Mouse (Mus musculus): ENCODE results near the gene Smpd3.
"Not testable (repeated sequence)": the region's sequence is repeated elsewhere in the genome, so short reads cannot be mapped to it uniquely, and the experiment has no call there.

Smpd3 gene

DNA sequence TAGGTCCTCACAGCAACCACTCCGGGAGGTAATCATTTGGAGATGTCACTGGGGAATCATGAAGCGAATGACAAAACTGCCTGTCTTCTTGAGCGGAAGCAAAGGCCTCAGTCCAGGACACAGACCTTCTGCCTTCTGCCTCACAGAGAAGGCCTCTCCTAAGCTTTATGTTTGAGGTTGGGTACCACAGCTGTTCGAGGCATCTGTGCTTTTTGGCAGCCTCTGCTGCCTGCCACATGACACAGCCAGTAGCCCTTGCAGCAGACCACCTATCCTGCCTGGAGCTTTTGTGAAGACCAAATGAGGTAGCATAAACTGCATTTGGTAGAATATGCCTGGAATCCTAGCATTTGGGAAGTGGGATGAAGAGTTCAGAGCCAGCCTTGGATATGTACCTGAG lies 11.2 kb downstream of the Smpd3 start:
- no peak for DNase-seq (ENCODE audit: low read depth)

DNA sequence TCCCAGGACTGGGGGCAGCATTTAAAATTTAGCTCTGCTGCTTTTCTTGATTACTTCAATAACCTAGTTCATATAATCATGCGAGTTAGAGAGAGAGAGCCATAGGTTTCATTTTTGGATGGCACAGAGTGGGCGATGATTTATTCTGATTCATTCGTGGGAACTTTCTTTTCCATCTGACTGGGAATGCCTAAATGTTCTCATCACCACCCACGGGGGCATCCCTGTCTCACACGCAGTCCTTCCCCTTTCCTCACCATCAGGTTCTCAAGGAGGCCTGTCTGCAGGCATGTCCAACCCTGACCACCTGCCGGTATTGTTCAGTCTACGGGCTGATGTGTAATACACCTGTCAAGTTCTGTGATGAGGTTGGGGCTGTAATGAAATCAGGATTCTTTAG lies 16.4 kb downstream of the Smpd3 start:
- DNase-seq (ENCODE audit: low read depth): no peak

DNA sequence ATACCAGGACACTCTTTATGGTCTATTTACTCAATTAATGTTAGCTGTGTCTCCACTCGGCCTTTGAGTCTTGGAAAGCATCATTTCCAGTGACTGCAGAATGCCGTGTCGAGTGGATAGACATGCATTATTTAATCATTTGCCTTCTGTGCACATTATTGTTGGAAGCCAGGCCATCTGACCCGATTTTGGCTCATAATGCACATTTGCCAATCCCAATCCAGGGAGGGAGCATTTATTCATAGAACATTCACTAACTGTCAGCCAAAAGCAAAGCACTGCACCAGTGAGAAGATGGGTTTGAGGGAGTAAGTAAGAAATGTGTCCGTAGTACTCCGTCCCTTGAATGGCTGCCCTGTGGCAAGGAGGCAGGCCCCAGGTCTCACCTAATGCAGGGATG lies 17.8 kb downstream of the Smpd3 start:
- DNase-seq (ENCODE audit: low read depth): no peak

DNA sequence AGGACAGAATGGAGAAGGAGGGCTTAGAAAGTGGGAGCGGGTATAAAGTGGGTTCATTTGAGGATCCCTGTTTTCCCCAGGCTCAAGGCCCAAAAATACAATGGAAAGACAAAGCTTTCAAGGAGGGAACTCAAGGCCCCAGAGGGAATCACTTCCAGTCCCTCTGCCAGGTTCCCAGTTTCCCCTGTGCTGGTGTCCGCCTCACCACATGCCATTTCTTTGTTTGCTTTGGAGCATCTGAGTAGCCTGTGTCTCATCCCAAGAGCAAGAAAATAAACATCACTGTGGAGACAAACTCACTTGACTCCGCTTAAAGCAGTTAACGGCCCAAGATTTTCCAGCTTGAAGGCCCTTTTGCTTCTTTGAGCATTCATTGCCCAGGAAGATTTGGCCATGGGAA lies 20.7 kb downstream of the Smpd3 start:
- no peak for DNase-seq (ENCODE audit: low read depth)

DNA sequence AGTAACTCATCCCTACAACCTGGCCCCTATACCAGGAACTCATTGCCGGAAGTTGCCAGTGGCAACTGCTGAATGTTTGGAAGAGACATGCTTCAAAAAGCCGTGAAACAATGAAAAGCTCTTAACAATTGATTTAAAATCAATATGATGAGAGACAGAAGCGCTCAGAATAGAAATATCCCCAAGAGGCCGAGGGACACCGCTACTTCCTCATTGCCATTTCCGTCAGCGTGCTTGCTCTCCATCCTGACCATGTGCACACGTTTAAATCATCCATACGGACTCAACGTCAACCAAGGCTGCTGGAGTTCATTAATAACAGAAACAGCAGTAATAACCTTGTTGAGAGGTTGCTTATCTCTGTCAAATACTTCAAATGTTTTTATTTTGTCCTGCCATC lies 21.3 kb downstream of the Smpd3 start:
- DNase-seq (ENCODE audit: low read depth): no peak

DNA sequence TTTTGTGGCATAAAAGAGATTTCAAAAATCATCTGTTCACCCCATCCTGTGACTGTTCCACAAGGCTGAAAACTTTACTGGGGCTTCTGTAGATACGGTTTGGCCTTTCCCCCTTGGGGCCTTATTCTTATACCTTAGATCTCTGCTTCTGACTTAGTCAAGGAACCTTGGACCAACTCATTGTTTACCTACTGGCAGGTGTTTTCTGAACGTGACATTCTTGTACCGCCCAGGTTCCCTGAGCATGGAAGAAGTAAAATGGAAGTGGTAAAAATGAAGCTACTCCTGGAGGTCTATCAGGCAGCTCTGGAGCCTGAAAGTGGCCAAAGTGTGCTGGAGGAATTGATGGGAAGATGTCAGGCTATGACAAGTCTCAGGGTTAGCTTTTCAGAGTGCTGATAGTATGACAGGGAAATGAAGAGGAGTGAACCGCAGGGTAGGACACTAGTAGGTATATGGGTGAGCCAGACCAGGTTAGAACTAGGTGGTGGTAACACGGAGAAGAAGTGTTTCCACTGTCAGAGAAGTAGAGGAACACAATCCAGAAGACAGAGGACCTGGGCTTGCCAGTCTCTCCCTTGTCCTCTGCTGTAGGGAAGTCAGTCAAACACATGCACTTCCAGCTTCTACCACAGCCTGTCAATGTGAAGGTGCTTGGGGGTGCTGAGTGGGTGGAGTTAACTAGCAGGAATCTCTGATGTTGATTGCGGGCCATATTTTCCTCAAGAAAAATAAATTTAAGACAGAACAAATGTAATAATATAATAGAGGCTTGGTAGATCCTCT lies 22.2 kb downstream of the Smpd3 start:
- no peak for DNase-seq (ENCODE audit: low read depth)

DNA sequence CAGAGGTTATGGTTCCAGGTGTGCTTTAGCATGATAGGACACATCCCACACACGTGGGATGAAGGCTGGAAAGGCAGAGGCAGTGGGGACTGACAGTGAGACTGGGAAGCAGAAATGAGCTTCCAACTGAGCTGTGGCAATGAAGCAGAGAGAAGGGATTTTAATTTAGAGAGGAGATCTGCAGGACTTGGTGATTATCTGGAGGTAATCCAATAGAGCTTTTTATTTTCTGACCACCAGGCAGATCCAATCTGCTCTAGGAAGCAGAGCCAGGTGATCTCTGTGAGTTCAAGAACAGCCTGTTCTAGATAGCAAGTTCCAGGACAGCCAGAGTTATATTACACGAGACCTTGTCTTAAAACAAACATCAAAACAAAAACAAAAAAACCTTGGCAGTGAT lies 24.0 kb downstream of the Smpd3 start:
- no peak for DNase-seq (ENCODE audit: low read depth)

DNA sequence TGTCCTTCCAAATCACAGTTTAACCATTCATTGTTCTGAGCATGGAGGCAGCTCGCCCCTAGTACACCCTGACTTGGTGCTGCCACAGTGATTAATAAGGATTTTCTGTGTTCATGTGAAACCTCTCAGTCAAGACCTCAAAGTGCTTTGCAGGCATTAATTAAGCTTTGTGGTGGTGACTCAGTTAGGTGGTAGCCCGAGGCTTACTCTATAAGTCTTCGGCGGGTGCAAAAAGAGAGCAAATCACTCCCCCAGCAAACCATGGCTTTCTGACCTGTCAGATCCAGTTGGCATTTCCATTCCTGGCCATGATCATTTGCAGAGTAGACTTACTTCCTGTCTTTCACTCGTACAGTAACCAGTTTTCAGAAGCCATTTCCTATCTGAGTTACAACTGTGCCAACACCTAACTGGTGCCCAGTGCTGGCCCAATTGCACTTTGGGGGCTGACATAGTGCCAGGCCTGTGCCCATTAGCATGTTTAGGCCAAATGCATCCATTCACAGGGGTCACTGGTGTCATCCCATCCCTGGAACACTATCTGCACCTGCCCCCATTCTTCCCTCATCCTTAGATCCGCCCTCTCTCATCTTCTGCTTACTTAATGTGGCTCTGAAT lies 24.6 kb downstream of the Smpd3 start:
- DNase-seq (ENCODE audit: low read depth): no peak

DNA sequence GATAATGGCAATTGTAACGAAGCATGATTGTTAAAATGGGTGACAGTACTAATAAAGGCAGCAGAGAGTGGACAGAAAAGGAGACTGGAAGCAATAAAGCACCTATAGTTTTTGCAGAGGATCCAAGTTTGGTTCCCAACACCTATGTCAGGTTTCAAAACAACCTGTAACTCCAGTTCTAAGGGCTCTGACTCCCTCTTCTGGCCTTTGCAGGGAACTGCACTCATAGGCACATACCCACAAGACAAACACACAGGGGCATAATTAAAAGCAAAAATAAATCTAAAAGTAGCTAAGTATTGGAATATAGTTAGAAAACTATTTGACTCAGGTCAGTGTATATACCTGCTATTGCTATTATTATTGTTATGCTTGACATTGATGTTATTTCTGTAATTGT lies 25.8 kb downstream of the Smpd3 start:
- no peak for DNase-seq (ENCODE audit: low read depth)

DNA sequence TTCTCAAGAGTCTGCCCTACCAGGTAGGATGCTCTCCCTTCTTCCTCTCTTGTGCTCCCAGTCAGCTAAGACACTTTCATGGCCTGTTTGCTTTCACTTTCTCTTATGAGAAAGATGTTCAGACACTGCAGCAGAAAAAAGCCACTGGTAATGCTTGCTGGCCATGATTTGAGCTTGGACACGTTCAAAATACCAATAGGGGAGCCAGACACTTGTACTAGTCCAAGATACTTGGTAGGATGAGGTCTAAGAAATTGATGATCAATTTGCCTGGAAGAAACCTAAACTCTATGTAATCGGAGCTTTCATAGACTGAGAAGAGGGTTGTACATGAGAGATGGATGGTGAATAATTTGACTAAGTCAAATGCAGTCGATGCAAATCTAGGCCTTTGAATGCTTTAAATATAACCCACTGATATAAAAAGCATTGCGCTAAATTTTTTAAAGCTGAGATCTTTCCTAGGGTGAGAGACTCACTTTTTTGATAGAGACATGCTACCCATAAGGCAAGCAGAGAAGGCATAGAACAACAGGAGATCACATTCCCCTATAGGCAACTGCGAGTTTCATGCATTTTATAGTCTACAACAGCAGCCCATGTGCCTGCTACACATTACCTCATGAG lies 27.6 kb downstream of the Smpd3 start:
- DNase-seq (ENCODE audit: low read depth): no peak

DNA sequence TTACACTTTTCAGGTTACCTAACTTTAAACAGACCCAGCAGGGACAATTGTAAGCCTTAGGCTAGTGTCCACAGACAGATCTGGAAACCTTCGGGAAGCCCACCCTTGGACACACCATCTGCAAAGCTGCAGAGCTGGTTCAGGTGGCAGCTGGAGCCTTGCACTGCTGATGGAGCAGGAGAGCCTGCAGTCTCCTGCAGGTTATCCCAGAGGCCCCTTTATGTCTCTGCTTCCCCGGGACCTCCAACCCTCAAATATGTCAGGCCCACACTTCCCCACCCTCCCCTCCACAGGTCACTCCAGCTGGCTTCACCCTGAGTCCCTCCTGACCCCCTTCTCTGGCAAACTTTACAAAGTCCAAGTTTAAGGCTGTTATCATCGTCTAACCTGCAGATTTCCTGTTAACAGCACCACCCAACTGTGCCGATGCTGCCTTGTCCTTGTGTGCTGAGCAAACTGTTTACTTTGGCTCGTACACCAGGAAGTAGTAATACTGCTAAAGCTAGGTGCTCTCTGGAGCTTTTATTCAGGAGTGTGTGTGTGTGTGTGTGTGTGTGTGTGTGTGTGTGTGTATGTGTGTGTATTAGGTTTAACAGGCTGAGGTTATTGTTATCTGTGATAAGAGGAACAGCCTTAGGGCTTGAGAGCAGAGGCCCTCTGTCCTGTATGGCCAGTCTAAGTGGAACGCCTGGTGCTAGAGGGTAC lies 29.6 kb downstream of the Smpd3 start:
- DNase-seq (ENCODE audit: low read depth): not testable (repeated sequence)

DNA sequence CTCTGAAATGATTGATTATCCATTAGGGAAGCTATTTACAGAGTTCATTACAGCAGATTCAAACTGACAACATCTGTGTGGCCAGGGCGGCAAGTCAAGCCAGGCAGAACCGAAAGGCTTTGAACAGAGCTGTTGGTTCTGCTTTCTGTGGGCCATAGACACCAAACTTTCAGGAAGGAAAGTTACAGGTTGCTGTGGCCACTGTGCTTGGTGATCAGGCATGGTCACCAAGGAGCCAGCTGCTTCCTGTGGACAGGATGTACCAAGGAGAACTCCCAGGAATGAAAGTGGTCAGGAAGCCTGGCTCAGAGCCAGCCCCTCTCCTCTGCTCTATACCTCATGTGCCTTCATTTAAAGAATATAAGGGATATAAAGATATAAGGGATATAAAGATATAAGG lies 30.2 kb downstream of the Smpd3 start:
- DNase-seq (ENCODE audit: low read depth): no peak

DNA sequence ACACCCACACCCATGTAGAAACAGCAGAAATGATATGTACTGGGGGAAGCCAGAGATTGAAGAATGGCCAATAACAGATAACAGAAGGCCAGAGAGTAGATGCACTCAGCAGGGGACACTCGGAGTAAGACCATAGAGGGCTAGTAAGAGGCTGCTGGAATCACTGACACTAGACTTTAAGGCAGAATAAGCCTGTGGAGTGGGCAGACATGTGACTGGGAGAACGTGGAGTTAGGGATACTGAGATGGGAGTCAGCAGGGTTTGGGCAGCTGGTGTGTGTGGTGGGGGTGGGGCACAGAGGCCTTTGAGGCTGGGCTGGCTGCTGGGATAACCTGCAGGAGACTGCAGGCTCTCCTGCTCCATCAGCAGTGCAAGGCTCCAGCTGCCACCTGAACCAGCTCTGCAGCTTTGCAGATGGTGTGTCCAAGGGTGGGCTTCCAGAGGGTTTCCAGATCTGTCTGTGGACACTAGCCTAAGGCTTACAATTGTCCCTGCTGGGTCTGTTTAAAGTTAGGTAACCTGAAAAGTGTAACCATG lies 31.0 kb downstream of the Smpd3 start:
- DNase-seq (ENCODE audit: low read depth): not testable (repeated sequence)

DNA sequence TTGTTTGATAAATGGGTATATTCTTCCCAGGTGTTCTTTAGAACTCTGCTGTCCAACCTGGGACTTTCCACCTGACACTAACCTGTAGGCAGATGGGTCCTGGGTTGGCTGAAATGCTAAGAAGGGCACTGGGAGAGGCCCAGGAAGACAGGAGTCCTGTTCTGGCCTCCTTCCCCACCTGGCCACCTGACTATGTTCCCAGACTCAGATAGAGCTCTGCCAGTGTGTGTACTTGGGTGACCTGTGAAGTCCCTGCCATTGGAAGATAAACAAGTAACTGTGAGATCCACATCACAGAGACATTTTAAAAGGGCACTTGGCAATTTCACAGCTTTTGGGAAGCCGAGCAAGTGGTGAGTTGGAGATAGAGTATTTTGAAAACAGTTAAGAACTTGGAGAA lies 31.7 kb downstream of the Smpd3 start:
- DNase-seq (ENCODE audit: low read depth): no peak

DNA sequence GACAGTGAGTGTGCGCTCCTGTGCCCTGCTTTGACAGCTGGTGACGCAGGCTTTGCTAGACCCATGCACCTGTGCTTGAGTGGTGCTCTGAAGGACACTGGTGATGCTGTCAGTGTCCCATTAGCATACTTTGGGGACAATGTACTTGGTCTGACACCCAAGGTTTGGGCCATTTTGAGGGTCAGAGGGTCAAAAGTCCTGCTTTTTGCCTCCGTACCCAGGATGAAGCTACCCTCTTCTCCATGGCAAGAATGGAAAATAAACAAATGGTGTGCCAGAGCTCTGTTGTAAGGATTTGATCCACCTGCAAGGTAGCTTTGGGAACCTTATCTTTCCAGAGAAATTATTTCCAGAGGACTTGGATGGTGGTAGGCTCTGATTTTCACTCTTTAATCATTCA lies 32.5 kb downstream of the Smpd3 start:
- DNase-seq (ENCODE audit: low read depth): no peak

DNA sequence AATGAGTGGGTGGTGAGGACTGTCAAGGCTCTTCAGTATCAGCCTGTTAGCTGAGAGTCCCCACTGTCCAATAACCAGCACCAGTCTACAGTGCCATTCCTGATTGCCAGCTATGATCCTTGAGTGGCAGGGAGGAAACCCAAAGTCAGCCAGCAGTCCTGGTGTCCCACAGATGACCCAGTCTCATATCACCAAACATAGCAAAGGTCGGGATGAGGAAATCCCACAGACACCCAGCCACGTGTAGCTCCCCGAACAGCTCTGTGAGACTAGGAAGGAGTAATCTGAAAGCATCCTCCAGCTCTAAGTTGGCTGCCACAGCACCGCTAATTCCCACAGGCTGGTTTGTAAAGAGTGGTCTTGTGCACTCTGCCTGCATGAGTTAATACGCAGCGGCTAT lies 33.5 kb downstream of the Smpd3 start:
- DNase-seq (ENCODE audit: low read depth): no peak

DNA sequence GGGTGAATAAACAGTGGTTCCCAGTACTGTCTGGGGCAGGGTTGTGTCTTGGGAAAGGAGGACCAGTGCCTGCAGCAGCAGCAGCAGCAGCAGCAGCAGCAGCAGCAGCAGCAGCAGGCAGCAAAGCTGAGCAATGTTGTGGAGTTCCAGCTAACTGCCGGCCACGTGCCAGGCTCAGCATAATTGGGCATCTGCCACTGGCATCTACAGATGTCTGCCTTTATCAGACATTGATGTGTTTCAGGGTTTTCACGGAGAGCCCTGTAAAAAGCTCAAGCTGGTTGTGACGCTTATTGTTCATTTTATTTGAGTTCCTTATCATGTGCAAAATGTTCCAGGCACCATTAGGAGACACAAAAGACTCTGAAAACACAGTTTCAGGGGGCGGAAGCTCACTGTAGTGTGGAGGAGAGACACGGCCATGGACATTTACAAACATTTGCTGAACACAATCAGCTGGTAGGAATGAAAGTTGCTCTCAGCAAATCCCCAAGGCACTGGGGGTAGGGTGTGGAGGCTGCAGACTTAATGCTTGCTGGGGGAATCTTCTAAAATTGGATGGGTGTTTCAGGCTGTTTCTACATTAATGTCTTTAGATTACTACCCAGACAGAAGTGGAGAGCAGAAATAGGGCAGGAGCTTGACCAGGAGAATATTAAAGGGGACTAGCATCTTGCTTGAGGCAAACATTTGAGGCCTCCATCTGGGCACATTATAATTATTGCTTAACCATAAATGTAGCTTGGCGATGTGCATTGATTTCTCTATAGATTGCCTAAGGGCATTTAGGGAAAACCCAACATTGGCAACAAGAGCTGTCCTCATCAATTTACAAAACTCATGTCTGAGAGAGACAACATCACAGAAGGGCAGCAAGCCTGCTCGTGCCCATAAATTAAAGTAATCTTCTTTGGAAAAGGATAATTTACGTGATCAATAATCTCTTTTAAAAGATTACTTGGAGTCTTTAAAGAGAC lies 36.8 kb downstream of the Smpd3 start:
- DNase-seq (ENCODE audit: low read depth): no peak

DNA sequence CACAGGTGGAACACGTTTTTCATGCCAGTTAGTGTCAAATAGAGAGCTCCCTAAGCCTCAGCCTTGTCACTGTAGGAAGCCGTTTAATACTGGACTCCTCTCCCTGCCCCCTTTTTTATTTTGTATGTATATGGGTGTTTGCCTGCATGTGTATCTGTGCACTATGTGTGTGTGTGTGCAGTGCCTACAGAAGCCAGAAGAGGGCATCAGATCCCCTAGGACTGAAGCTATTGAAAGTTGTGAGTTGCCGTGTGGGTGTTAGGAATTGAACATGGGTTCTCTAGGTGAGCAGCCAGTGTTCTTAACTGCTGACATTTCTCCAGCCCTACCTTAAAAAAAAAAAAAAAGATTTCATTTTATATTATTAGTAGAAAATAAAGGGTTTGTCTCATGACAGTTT lies 38.1 kb downstream of the Smpd3 start:
- DNase-seq (ENCODE audit: low read depth): no peak

DNA sequence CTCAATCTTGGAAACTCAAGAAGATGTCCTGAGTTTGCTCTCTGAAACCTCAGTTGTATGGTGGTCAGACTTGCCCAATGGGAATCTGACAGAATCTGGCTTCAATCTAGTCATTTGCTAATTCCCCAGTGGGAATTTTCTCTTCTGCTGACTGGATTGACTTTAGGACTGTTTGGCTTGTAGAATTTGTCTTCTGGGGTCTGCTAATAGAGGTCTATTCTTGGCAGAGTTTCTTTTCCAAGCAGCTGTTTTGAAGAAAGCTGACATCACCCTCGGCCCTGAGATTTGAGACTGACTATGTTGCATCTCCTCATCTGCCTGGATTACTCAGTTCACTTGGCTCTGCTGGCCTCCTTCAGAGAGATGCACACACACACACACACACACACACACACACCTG lies 38.9 kb downstream of the Smpd3 start:
- DNase-seq (ENCODE audit: low read depth): no peak

DNA sequence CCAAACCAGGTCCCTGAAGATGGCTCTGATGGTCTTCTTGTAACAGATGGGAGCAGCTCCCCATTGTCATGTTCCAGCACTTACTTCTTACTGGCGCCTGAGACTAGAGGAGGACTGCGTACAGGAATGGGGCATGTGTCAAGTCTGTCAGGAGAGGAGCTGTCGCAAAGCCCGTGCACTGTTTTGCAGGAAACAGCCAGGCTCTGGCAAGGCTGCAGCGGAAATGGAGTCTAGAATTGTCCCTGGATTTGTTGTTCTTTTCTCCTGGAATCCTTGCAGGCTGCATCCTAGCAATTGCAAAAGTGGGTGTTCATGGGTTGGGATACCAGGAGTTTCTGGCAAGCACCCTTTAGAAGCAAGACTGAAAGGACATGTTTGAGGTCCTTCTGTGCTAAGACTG lies 39.5 kb downstream of the Smpd3 start:
- no peak for DNase-seq (ENCODE audit: low read depth)

All from naive thymus-derived CD4-positive, alpha-beta T cell, adult 2 months (primary cell).